Mouse (Mus musculus): ENCODE measurements at regions not wholly inside any gene's neighbourhood (a gene's known extent, or its start where the extent isn't known, plus 50 kb on each side); places are given as distances from the start of the nearest gene placed in this dataset.
A peak's percentile ranks its signal among the peaks of the same experiment; 100 is the strongest.

DNA sequence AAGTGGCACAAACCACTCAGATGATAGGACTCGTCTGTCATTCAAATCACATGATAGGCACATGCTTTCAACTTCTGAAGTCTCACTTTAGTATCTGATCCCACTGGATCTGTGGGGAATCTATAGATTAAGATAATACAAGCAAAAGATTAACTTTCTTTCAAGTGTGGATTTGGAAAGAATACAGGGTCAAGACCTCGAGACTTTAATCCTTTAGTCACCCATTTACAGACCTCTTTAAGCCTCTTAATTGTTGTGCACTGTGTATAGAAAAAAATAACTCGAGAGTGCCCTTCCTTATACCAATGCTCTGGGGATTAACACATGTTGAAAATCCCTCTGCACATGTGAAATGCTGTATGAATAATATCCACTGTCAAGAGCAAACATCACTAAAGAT lies 306.7 kb upstream of the Pard3b start:
- no peak for ATAC-seq
- H3K9me3 ChIP-seq (ENCODE audit: control insufficient read depth, low read length) = no peaks in the 10 kb centered on the region
- no peaks in the 10 kb centered on the region for H3K36me3 ChIP-seq (ENCODE audit: control insufficient read depth, insufficient read depth, low read length)
- no peak overlapping the region for H3K4me3 ChIP-seq (ENCODE audit: low read length)
- 71% methylated on average over 3 of the region's 3 CpGs for WGBS
- H3K4me2 ChIP-seq (ENCODE audit: low read length) = no peak overlapping the region
- H3K4me1 ChIP-seq (ENCODE audit: control insufficient read depth, insufficient read depth, low read depth, low read length) = no peaks in the 10 kb centered on the region
- H3K9ac ChIP-seq (ENCODE audit: low read depth, low read length) = no peak overlapping the region
- H3K27ac ChIP-seq (ENCODE audit: low read depth, low read length) = no peak overlapping the region
- no peaks in the 10 kb centered on the region for H3K27me3 ChIP-seq (replicated peaks; ENCODE audit: control insufficient read depth, insufficient read depth, low read length)

DNA sequence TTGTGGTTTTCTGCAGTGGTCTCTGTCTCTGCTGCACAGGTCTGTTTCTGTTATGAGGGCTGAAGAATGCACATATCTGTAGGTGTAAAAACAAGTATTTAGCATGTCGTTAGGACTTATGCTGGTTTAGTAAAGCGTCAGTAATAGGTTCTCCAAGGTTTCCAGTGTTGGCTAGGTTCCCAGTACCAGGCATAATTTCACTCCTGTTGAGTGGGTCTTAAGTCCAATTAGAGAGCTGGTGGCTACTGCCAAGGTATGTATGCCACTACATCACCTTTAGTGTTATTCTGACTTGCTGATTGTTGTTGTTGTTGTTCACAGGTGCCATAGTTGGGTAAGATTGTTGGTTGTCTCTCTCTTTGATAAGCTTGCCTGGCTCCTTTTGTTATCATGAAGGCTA lies 302.3 kb upstream of the Pard3b start:
- Histone ChIP-seq H3K27ac (ENCODE audit: low read depth, low read length) (no peak overlapping the region), H3K9ac (ENCODE audit: low read depth, low read length) (no peak overlapping the region), H3K4me1 (ENCODE audit: control insufficient read depth, insufficient read depth, low read depth, low read length) (no peaks in the 10 kb centered on the region), H3K27me3 (replicated peaks; ENCODE audit: control insufficient read depth, insufficient read depth, low read length) (no peaks in the 10 kb centered on the region), H3K36me3 (ENCODE audit: control insufficient read depth, insufficient read depth, low read length) (no peaks in the 10 kb centered on the region), H3K4me3 (ENCODE audit: low read length) (no peak overlapping the region), H3K9me3 (ENCODE audit: control insufficient read depth, low read length) (peaks cover 3% of the 10 kb centered on the region; the same call in 1 of the 2 replicates), H3K4me2 (ENCODE audit: low read length) (no peak overlapping the region)
- ATAC-seq = no peak
- WGBS = 73% methylated on average over 2 of the region's 2 CpGs

DNA sequence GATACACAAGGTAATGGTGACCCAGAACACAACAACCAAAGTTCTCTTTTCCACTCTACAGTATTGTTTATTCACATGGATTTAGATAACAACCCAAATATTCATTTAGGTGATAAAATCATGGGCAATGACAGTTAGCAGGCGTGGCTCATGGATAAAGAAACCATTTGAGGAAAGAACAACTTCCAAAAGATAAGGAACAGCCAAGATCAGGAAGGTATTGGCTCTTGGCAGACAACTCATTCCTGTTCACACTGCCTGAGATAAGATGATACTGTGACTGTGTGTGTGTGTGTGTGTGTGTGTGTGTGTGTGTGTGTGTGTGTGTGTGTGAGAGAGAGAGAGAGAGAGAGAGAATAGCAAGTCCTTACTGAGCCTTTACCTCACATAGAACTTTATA lies 285.7 kb upstream of the Pard3b start:
- Histone ChIP-seq H3K27ac (ENCODE audit: low read depth, low read length) (no peak overlapping the region), H3K9ac (ENCODE audit: low read depth, low read length) (no peak overlapping the region), H3K4me1 (ENCODE audit: control insufficient read depth, insufficient read depth, low read depth, low read length) (no peaks in the 10 kb centered on the region), H3K4me3 (ENCODE audit: low read length) (no peak overlapping the region), H3K36me3 (ENCODE audit: control insufficient read depth, insufficient read depth, low read length) (no peaks in the 10 kb centered on the region), H3K27me3 (replicated peaks; ENCODE audit: control insufficient read depth, insufficient read depth, low read length) (no peaks in the 10 kb centered on the region), H3K9me3 (ENCODE audit: control insufficient read depth, low read length) (no peaks in the 10 kb centered on the region), H3K4me2 (ENCODE audit: low read length) (no peak overlapping the region)
- no peak for ATAC-seq
- 92% methylated on average over 1 of the region's 1 CpGs for WGBS

DNA sequence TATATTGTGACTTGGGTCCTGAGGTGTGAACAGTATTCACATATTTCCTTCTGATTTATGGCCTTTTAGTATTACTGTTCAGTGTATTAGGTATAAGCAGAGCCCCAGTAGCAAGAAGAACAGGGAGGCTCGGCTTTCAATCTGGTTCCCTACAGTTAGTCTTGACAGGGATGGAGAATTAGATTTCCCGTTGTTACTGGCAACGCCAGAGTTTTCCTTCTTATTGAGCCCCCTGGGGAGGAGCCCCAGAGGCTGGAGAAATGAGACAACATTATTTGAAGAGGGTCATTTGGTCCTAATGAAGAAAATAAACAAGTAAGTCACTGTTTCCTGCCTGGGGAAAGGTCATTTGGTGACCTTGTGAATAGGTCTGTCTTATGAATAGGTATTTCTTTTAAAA lies 285.1 kb upstream of the Pard3b start:
- H3K4me1 ChIP-seq (ENCODE audit: control insufficient read depth, insufficient read depth, low read depth, low read length) = no peaks in the 10 kb centered on the region; the same call in 1 of the 2 replicates
- ATAC-seq = no peak
- WGBS = 20% methylated on average over 3 of the region's 3 CpGs

DNA sequence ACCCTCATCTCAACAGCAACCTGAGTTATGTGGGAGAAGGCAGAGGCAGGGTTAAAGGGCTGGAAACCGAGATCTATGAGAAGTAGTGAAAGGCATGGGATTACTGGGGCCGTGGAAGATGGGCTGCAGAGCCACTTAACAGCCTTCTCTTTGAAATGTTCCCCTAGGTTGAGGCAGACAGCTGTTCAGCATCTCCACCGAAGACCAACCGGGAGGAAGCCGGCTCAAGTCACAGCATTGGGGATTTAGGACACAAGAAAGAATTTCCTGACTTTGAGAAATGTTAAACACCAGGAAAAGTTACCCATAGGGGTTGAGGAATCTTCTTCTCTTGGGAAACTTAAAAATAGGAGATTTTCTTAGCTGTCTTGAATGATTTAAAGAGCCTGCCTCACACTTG lies 283.4 kb upstream of the Pard3b start:
- WGBS = 75% methylated on average over 5 of the region's 5 CpGs
- Histone ChIP-seq H3K27me3 (replicated peaks; ENCODE audit: control insufficient read depth, insufficient read depth, low read length) (no peaks in the 10 kb centered on the region), H3K27ac (ENCODE audit: low read depth, low read length) (no peak overlapping the region), H3K36me3 (ENCODE audit: control insufficient read depth, insufficient read depth, low read length) (no peaks in the 10 kb centered on the region), H3K4me1 (ENCODE audit: control insufficient read depth, insufficient read depth, low read depth, low read length) (peaks cover 7% of the 10 kb centered on the region; the same call in 1 of the 2 replicates), H3K4me3 (ENCODE audit: low read length) (no peak overlapping the region), H3K4me2 (ENCODE audit: low read length) (no peak overlapping the region), H3K9ac (ENCODE audit: low read depth, low read length) (no peak overlapping the region), H3K9me3 (ENCODE audit: control insufficient read depth, low read length) (no peaks in the 10 kb centered on the region)
- ATAC-seq = no peak

More for the DNA sequence above, 285.1 kb upstream of the Pard3b start:
- no peaks in the 10 kb centered on the region for H3K27me3 ChIP-seq (replicated peaks; ENCODE audit: control insufficient read depth, insufficient read depth, low read length)
- no peak overlapping the region for H3K9ac ChIP-seq (ENCODE audit: low read depth, low read length)
- H3K4me3 ChIP-seq (ENCODE audit: low read length) = no peak overlapping the region
- H3K9me3 ChIP-seq (ENCODE audit: control insufficient read depth, low read length) = no peaks in the 10 kb centered on the region
- H3K27ac ChIP-seq (ENCODE audit: low read depth, low read length) = no peak overlapping the region
- no peaks in the 10 kb centered on the region for H3K36me3 ChIP-seq (ENCODE audit: control insufficient read depth, insufficient read depth, low read length)
- H3K4me2 ChIP-seq (ENCODE audit: low read length) = no peak overlapping the region

DNA sequence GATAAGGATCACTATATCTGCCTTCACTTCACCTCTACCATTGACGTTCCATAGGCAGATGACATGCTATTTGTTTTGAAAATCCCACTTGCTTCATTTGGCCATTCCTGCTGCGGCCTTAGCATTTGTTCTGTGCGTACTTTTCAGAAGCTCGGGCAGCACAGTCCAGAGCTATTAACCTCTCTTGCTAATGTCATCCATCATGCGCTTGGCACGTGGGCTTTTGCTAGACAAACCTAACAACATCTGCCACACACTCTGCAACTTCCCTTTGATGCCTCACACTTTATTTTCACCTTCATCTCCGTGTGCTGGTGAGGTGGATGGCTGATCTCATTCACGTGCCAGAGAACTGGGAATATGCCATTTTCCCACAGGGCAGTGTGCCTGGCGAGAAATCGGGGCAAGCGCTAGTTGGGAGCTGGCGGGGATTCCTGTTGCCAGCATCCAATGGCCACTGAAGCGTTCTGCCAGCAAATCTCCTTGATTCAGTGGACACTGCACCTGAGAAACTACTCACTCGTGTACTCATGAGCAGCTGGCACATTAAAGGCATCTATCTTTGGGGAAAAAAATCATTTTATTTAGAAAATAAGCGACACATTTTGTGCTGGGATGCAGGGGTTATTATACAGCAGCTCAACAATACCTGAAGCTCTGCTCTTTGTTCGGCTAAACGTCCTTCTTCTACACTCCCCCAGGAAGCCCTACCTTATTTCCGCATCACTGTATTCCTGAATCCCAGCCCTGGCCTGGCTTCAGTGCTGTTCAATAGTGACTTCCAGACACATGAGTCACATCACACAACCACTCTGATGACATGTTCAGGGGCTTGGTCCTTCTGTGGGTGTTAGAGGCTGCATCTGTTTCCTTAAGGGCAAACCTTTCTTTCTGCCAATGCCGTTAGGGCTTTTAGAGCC lies 279.4 kb upstream of the Pard3b start:
- Histone ChIP-seq H3K4me2 (ENCODE audit: low read length) (peak overlapping the region; percentile 33), H3K4me3 (ENCODE audit: low read length) (no peak overlapping the region), H3K4me1 (ENCODE audit: control insufficient read depth, insufficient read depth, low read depth, low read length) (peaks cover 7% of the 10 kb centered on the region; the same call in 1 of the 2 replicates), H3K9me3 (ENCODE audit: control insufficient read depth, low read length) (no peaks in the 10 kb centered on the region), H3K27ac (ENCODE audit: low read depth, low read length) (peak overlapping the region; percentile 48; the same call in 1 of the 2 replicates), H3K9ac (ENCODE audit: low read depth, low read length) (no peak overlapping the region), H3K36me3 (ENCODE audit: control insufficient read depth, insufficient read depth, low read length) (no peaks in the 10 kb centered on the region), H3K27me3 (replicated peaks; ENCODE audit: control insufficient read depth, insufficient read depth, low read length) (no peaks in the 10 kb centered on the region)
- WGBS = 45% methylated on average over 19 of the region's 19 CpGs
- ATAC-seq = peak; percentile 90

DNA sequence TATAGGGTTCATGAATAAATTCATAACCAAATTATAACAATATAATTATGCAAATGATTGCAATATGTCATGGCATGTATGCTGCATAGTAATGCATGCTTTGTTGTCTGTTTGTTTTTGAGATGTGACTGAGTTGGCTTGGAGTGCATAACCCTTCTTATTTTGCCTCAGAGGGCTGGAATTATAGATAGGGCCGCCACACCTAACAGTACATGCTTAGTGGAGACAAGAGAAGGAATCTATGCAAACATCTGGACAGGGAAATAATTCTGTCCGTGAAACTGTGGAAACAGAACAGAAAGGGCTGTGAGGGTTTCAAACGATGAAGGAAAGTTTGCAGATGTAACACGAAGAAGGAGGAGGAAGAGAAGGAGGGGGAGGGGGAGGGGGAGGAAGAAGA lies 266.0 kb upstream of the Pard3b start:
- no peak overlapping the region for H3K4me3 ChIP-seq (ENCODE audit: low read length)
- no peak overlapping the region for H3K9ac ChIP-seq (ENCODE audit: low read depth, low read length)
- 57% methylated on average over 4 of the region's 4 CpGs for WGBS
- H3K9me3 ChIP-seq (ENCODE audit: control insufficient read depth, low read length) = peaks cover 6% of the 10 kb centered on the region
- H3K36me3 ChIP-seq (ENCODE audit: control insufficient read depth, insufficient read depth, low read length) = no peaks in the 10 kb centered on the region
- H3K27ac ChIP-seq (ENCODE audit: low read depth, low read length) = no peak overlapping the region
- H3K4me1 ChIP-seq (ENCODE audit: control insufficient read depth, insufficient read depth, low read depth, low read length) = no peaks in the 10 kb centered on the region
- no peak overlapping the region for H3K4me2 ChIP-seq (ENCODE audit: low read length)
- ATAC-seq = no peak
- no peaks in the 10 kb centered on the region for H3K27me3 ChIP-seq (replicated peaks; ENCODE audit: control insufficient read depth, insufficient read depth, low read length)

DNA sequence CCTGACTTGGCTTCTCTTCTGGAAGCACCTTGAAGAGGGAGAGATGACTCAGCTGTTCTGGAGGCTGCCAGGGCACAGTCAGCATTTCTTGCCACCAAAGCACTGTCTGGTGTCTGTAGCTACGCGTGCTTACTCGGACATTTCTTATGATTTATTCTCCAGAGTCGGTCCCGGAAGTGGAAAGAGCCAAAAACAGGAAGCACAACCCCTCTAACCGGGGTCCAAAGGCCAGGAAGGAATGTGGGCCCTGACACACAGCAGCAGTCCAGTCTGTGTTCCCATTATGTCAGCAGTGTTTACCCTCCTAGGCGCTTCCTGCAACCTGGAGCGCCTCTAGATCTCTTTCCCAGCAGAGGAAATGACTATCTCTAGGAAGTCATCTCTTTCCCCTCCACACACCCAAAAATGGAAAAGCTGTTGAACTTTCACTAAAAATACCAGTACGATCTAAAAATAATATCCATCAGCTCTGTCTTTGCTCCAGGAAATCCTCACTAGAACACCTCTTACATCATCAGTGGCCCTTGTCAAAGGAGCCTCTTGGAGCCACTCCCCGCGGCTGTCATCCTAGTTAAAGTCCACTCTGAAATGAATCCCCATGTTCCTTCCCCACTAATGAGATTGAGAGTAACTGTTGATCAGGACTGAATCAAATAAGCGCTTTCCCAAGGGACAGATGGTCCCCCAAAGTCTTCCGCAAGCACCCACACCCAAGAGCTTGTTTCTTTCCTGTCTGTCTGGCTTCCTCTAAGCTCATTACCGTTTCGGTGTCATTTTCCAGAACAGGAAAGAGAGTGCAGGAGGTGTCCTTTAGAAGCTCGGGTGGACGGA lies 264.7 kb upstream of the Pard3b start:
- Histone ChIP-seq H3K4me2 (ENCODE audit: low read length) (no peak overlapping the region), H3K9ac (ENCODE audit: low read depth, low read length) (no peak overlapping the region), H3K4me3 (ENCODE audit: low read length) (no peak overlapping the region), H3K36me3 (ENCODE audit: control insufficient read depth, insufficient read depth, low read length) (no peaks in the 10 kb centered on the region), H3K27ac (ENCODE audit: low read depth, low read length) (no peak overlapping the region), H3K27me3 (replicated peaks; ENCODE audit: control insufficient read depth, insufficient read depth, low read length) (no peaks in the 10 kb centered on the region), H3K4me1 (ENCODE audit: control insufficient read depth, insufficient read depth, low read depth, low read length) (no peaks in the 10 kb centered on the region), H3K9me3 (ENCODE audit: control insufficient read depth, low read length) (peaks cover 6% of the 10 kb centered on the region)
- 82% methylated on average over 17 of the region's 17 CpGs for WGBS
- no peak for ATAC-seq

DNA sequence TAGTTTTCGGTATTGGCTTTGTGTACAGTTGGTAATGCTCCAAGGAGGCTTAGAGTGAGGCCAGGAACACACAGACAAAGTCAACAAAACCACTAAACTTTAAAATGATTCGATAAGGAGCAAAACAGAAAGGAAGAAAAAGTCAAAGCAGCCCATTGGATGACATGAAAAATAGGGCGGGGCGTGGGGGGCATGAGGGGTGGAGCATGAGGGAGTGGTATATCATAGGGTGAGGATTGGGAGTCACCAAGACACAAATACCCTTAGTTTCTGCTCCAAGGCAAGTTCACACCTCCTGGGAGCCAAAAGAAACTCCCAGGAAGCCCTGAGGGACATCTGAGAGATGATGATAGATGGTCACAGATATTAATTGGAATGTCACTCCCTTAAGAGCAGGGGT lies 262.2 kb upstream of the Pard3b start:
- Histone ChIP-seq H3K9ac (ENCODE audit: low read depth, low read length) (no peak overlapping the region), H3K4me3 (ENCODE audit: low read length) (no peak overlapping the region), H3K27me3 (replicated peaks; ENCODE audit: control insufficient read depth, insufficient read depth, low read length) (no peaks in the 10 kb centered on the region; the same call in 1 of the 2 replicates), H3K4me2 (ENCODE audit: low read length) (no peak overlapping the region), H3K36me3 (ENCODE audit: control insufficient read depth, insufficient read depth, low read length) (no peaks in the 10 kb centered on the region), H3K4me1 (ENCODE audit: control insufficient read depth, insufficient read depth, low read depth, low read length) (no peaks in the 10 kb centered on the region), H3K9me3 (ENCODE audit: control insufficient read depth, low read length) (peaks cover 2% of the 10 kb centered on the region; the same call in 1 of the 2 replicates), H3K27ac (ENCODE audit: low read depth, low read length) (no peak overlapping the region)
- 67% methylated on average over 4 of the region's 4 CpGs for WGBS
- ATAC-seq = no peak
